In genomic region chr17:84239679-84240292, GRCm38 (mm10) we compare ENCODE assay signal across 22 mouse cellular contexts. TPM values are rescaled to one million over a fixed set of nuclear protein-coding genes. Genes with fewer than 3 reads are reported as not detected.
DNase-seq lines count a peak whose midpoint lies in the region; ATAC-seq lines count a peak whose summit lies in the region.
"Had no signal": no experiment of that assay in that cellular context is flagged by ENCODE, and none has a peak within 500 bp of the region (broad histone marks: within the 10 kb centered on the region; RNA-seq: fewer than 3 reads in every experiment).

No protein-coding gene starts in this region.

- H3K4me2 ChIP-seq in kidney, embryonic 15.5 days: no peak overlapping the region
- no peak overlapping the region for H3K4me2 ChIP-seq in kidney, embryonic 16.5 days (replicated peaks; ENCODE audit: low read depth, low read length)
- H3K4me2 ChIP-seq: embryonic facial prominence, embryonic 15.5 days; forebrain, embryonic 15.5 days; heart, embryonic 11.5 days; hindbrain, embryonic 15.5 days had no signal

- H3K4me1 ChIP-seq in kidney, embryonic 15.5 days: peaks cover 19% of the 10 kb centered on the region
- H3K4me1 ChIP-seq in kidney, embryonic 16.5 days (ENCODE audit: insufficient read depth, low read length): peaks cover 32% of the 10 kb centered on the region
- H3K4me1 ChIP-seq: forebrain, embryonic 15.5 days; midbrain, embryonic 10.5 days had no signal

- no peak overlapping the region for H3K9ac ChIP-seq in kidney, embryonic 15.5 days
- H3K9ac ChIP-seq in kidney, embryonic 16.5 days (replicated peaks; ENCODE audit: low read length): no peak overlapping the region
- H3K9ac ChIP-seq: embryonic facial prominence, embryonic 15.5 days; forebrain, embryonic 15.5 days; hindbrain, embryonic 15.5 days; liver, postnatal 0 days had no signal

- H3K36me3 ChIP-seq in kidney, embryonic 15.5 days: no peaks in the 10 kb centered on the region; the same call in 1 of the 2 replicates
- no peaks in the 10 kb centered on the region for H3K36me3 ChIP-seq in kidney, embryonic 16.5 days (ENCODE audit: insufficient read depth, low read length)
- H3K36me3 ChIP-seq: embryonic facial prominence, embryonic 15.5 days; forebrain, embryonic 15.5 days; hindbrain, embryonic 15.5 days had no signal

- H3K9me3 ChIP-seq in kidney, embryonic 15.5 days (replicated peaks): no peaks in the 10 kb centered on the region
- no peaks in the 10 kb centered on the region; the same call in 1 of the 2 replicates for H3K9me3 ChIP-seq in kidney, embryonic 16.5 days (ENCODE audit: low read length)
- H3K9me3 ChIP-seq: embryonic facial prominence, embryonic 15.5 days; forebrain, embryonic 15.5 days; hindbrain, embryonic 15.5 days; limb, embryonic 10.5 days had no signal

- WGBS in kidney, embryonic 15.5 days: 71% methylated on average over 2 of the region's 2 CpGs
- WGBS in kidney, embryonic 16.5 days: 67% methylated on average over 2 of the region's 2 CpGs

- no peaks in the 10 kb centered on the region for H3K27me3 ChIP-seq in kidney, embryonic 15.5 days
- H3K27me3 ChIP-seq in kidney, embryonic 16.5 days (ENCODE audit: insufficient read depth, low read length): no peaks in the 10 kb centered on the region
- H3K27me3 ChIP-seq: embryonic facial prominence, embryonic 15.5 days; forebrain, embryonic 15.5 days; hindbrain, embryonic 15.5 days had no signal

- peak; percentile 50 for DNase-seq in kidney, adult 9 months
- peak; percentile 37 for DNase-seq in T-cell, adult 2 months (ENCODE audit: low spot score)
- DNase-seq in layer of hippocampus, postnatal 25 days (ENCODE audit: extremely low spot score in 1 of 2, low spot score in 1 of 2): no peak
- no peak for DNase-seq in layer of hippocampus, adult 11-12 months (ENCODE audit: low spot score)
- no peak for DNase-seq in lung, postnatal 14 days
- DNase-seq: adrenal gland, postnatal 25 days; cerebellum, adult 9-10 months; gastrocnemius, postnatal 14 days; heart, adult 11 months; liver; liver, postnatal 0 days; spleen, adult 18-20 months had no signal

- ATAC-seq in kidney, embryonic 15.5 days (replicated peaks; ENCODE audit: low FRiP score): no peak
- ATAC-seq in kidney, embryonic 16.5 days (ENCODE audit: low FRiP score, low TSS enrichment): no peak
- ATAC-seq: forebrain, embryonic 15.5 days; liver, postnatal 0 days; lung, postnatal 0 days had no signal

- no peak overlapping the region for H3K4me3 ChIP-seq in kidney, embryonic 15.5 days (replicated peaks)
- no peak overlapping the region for H3K4me3 ChIP-seq in kidney, embryonic 16.5 days (ENCODE audit: low read length)
- H3K4me3 ChIP-seq: embryonic facial prominence, embryonic 15.5 days; forebrain, embryonic 15.5 days; hindbrain, embryonic 15.5 days; limb, embryonic 10.5 days; midbrain, embryonic 10.5 days had no signal

- H3K27ac ChIP-seq in kidney, embryonic 15.5 days: no peak overlapping the region
- 0 out of 2 replicates have a peak overlapping the region, but pooled peaks have one; percentile 28 for H3K27ac ChIP-seq in kidney, embryonic 16.5 days (ENCODE audit: low read length)
- H3K27ac ChIP-seq: embryonic facial prominence, embryonic 15.5 days; forebrain, embryonic 15.5 days; hindbrain, embryonic 15.5 days; kidney, postnatal 0 days; limb, embryonic 10.5 days; midbrain, embryonic 10.5 days had no signal

RNA-seq across cellular contexts. Expression of gene Zfp36l2, which starts 52.0 kb away (rescaled TPM):
- polyA plus RNA-seq in kidney, embryonic 15.5 days (2015; fragmentation: Nextera tagmentation; extraction: Ambion mirVana): 13.7 and 14.7 TPM in 2 replicates
- polyA plus RNA-seq in kidney, embryonic 16.5 days (2015; fragmentation: Nextera tagmentation; extraction: Ambion mirVana): 9.5 and 11.4 TPM in 2 replicates
- total RNA-seq in layer of hippocampus, postnatal 25 days (2021): 10 to 100 TPM; 26.6 to 28.7 TPM

Comparison
In these comparisons a context has a peak if more than half of its experiments do, and no peak if none do; other contexts are left out.
1. DNase-seq: peak in kidney, adult 9 months (single experiment) and T-cell, adult 2 months (single experiment); none in layer of hippocampus, postnatal 25 days (0 of 2), layer of hippocampus, adult 11-12 months (single experiment) and lung, postnatal 14 days (single experiment).